Mouse (Mus musculus) CD4-positive helper T cell, adult 2 months (primary cell): ENCODE data around the gene Acrbp.
A peak's percentile ranks its signal among the peaks of the same experiment; 100 is the strongest.

Experiments used
- DNase-seq: peaks from one replicate; pipeline ENCODE4 v3.0.0-alpha.2; 2012; ENCODE audit warnings: low read depth, missing footprints, low spot score

Gene Acrbp

DNA sequence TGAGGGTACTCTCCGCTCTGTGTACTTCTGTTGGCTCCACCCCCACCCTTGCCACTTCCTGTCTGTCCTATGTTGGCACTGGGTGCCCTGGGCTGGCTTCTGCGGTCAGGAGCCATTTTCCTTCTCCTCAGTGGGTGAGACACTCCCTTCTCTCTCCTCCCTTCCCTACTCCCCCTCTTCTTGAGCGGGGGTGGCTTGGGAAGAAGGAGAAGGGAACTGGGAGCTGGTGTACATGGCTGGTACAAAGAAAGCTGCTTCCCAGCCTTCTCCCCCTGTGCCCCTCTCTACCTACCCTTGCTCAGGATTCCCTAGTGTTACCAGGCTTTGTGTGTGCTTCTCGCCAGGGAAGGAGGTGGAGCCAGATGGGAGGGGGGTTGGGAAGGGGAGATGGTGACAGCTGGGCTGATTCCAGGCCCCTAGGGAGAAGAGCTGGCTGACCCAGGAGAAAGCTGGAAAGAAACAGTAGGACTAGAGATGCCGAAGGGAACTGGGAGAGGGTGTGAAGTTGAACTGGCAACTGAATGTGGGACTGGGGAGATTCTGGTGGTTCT is 50.0 kb downstream of the Acrbp start:
- DNase-seq = peak; percentile 82

- DNase-seq = no peak
Observed at GRCm38 (mm10) chr6:125101444-125101843, 52.0 kb downstream of the Acrbp start.

- no peak for DNase-seq
Observed at GRCm38 (mm10) chr6:125104223-125104622, 54.7 kb downstream of the Acrbp start.

DNA sequence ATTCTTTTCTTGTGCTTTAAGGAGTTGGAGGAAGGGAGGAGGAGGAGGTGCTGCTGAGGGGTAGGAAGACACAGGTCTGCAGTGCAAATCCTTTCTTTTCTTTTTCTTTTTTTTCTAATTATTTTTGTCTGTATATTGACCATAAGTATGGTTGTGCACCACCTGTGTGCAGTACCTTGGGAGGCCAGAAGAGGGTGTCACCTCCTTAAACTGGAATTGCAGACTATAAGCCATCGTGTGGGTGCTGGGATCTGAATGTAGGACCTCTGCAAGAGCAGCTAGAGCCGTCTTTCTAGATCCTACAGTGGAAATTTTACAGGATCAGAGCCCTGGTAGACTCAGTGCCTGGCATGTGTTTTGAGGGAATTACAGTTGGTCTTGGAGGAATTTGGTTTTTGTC is 58.2 kb downstream of the Acrbp start:
- DNase-seq = no peak

DNA sequence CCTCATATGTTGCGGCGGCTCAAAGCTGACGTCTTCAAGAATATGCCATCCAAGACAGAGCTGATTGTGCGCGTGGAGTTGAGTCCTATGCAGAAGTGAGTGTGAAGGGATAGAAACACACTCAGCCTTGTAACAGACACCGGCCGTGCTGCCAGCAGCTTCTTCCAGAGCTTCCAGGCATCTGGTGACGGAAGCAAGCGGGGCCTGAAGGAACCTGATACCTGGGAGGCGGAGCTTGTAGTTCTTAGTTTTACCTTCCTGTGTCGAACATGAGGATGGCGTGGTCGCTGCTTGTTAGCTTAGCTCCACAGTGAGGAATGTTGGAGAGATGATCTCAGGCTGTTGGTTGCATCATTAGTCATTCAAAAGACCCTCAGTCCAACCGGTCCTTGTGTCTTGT is 59.9 kb downstream of the Acrbp start:
- no peak for DNase-seq

GRCm38 (mm10) chr6:125110927-125111326 is 61.4 kb downstream of the Acrbp start:
- DNase-seq = peak; percentile 45

- DNase-seq = no peak
Observed at GRCm38 (mm10) chr6:125112553-125112952, 63.1 kb downstream of the Acrbp start.
